Mouse (Mus musculus): ENCODE data around the gene Atl2.

The Atl2 gene

DNA sequence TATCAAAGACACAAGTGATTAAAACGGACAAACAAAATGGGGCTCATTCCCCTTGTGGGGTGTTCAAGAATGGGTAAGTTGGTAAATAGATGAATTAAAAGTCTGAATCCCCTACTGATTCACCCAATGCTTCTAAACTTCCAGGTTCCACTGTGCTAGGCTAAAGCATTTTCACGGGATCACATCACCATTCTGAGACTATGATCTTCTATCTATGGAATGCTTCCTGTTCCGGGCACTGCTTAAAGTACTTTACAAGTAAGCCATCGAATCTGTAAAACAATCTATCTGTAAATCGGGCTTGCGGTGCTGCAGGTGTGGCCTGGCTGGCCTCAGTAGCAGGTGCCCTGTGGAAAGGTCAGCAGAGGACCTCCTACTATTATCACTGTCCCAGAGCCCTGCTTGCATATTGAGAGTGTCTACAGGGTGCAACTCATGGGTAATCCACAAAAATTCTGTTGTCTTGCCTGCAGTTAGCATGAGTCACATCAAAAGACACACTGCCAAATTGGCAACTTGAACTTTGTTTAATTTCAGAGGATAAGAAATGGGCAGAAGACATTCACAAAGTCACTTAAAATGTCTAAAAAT, 2.3 kb upstream of the Atl2 start:
- no peak for DNase-seq (ENCODE audit: low spot score in 2 of 2)

GRCm38 (mm10) chr17:79897666-79898065, 1.7 kb upstream of the Atl2 start:
- no peak for DNase-seq (ENCODE audit: low spot score in 2 of 2)

- DNase-seq (ENCODE audit: low spot score in 2 of 2), result peak; percentile 30 to 46
Measured at GRCm38 (mm10) chr17:79894971-79895882, 696 bp downstream of the Atl2 start.

GRCm38 (mm10) chr17:79894054-79894453, 1.9 kb downstream of the Atl2 start:
- DNase-seq (ENCODE audit: low spot score in 2 of 2), result no peak

GRCm38 (mm10) chr17:79891944-79892343, 4.0 kb downstream of the Atl2 start:
- no peak for DNase-seq (ENCODE audit: low spot score in 2 of 2)

- no peak for DNase-seq (ENCODE audit: low spot score in 2 of 2)
Measured at GRCm38 (mm10) chr17:79887926-79888325, 8.0 kb downstream of the Atl2 start.

- no peak for DNase-seq (ENCODE audit: low spot score in 2 of 2)
Measured at GRCm38 (mm10) chr17:79883198-79883597, 12.7 kb downstream of the Atl2 start.

GRCm38 (mm10) chr17:79865027-79865426, 30.9 kb downstream of the Atl2 start:
- no peak for DNase-seq (ENCODE audit: low spot score in 2 of 2)

GRCm38 (mm10) chr17:79864503-79864902, 31.4 kb downstream of the Atl2 start:
- DNase-seq (ENCODE audit: low spot score in 2 of 2), result no peak

DNA sequence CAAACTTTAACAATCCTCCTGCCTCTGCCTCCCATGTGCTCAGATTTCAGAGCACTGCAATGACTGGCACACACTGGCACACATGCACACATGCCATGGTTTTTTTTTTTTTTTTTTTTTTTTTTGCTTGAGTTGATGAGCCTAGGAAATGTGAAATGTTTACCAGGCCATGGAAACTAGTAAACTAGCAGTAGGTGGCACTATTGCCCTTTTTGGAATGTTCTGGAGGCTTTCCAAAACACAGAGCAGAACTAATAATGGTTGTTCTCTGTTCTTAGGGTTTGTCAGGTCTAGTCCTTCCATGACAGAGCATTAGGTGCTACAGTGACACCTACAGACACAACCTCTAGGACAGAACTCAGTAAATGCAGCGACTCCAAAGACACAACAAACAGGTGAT, 33.9 kb downstream of the Atl2 start:
- peak; percentile 3 to 5 for DNase-seq (ENCODE audit: low spot score in 2 of 2)

DNA sequence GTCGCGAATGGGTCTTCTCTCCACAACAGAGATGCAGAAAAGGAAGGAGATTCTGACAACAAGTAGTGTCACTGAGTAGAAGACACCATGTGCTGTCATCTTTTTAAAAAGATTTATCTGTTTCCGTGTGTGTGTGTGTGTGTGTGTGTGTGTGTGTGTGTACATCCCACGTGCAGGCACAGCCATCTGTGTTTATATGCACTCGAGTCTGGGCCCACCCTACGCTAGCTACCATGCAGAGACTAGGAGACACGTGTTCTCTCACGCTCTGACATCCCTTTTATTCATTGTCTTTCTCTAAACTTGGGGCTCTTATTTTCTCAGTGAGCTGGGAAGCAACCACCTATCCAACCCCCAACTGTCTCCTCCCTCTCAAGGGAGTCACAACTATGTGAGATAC, 40.4 kb downstream of the Atl2 start:
- DNase-seq (ENCODE audit: low spot score in 2 of 2), result no peak

GRCm38 (mm10) chr17:79848385-79848784, 47.5 kb downstream of the Atl2 start:
- no peak for DNase-seq (ENCODE audit: low spot score in 2 of 2)

GRCm38 (mm10) chr17:79846182-79846581, 49.7 kb downstream of the Atl2 start:
- no peak for DNase-seq (ENCODE audit: low spot score in 2 of 2)

DNA sequence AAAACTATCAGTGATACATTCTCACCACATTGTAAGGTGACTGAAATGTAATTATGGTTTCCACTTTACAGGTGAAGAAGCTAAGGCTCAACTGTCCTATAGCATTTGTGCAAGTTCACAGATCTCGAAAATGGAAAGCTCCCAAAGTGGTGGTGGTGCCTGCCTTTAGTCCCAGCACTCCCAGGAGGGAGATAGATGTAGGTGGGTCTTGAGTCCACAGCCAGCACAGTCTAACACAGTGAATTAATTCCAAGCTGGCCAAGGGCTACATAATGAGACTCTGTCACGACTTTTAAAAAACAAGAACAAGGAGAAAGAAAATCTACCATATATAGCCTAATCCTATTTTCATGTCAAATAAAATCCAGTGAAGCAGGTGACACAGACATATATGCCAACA, 50.2 kb downstream of the Atl2 start:
- no peak for DNase-seq (ENCODE audit: low spot score in 2 of 2)

GRCm38 (mm10) chr17:79840254-79841238, 55.4 kb downstream of the Atl2 start:
- DNase-seq (ENCODE audit: low spot score in 2 of 2), result peak; percentile 62 to 69

GRCm38 (mm10) chr17:79836978-79837377, 58.9 kb downstream of the Atl2 start:
- DNase-seq (ENCODE audit: low spot score in 2 of 2), result no peak

GRCm38 (mm10) chr17:79835714-79836373, 60.1 kb downstream of the Atl2 start:
- DNase-seq (ENCODE audit: low spot score in 2 of 2), result no peak

DNA sequence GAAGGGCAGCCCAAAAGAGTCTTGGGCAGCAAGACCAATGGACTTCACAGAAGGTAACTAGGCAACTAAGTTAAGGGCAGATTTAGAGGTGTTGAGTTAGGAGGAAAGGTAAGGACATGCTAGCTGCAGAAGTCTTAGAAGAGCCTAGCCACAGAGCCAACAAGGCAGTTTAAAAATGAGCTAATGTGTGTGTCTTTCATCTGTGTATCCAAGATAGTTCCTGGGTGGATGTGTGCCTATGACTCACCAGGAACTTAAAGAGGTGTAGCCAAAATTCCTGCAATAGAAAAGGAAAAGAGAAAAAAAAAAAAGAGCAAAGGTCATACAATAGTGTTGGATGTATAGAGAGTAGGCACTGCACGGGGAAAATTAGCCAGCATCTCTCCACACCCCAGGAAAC, 63.6 kb downstream of the Atl2 start:
- no peak for DNase-seq (ENCODE audit: low spot score in 2 of 2)

GRCm38 (mm10) chr17:79826482-79827034, 69.4 kb downstream of the Atl2 start:
- no peak for DNase-seq (ENCODE audit: low spot score in 2 of 2)

- DNase-seq (ENCODE audit: low spot score in 2 of 2), result no peak
Measured at GRCm38 (mm10) chr17:79825241-79826030, 70.5 kb downstream of the Atl2 start.
